Mouse (Mus musculus) thymus, adult 2 months (tissue): ENCODE results near the gene H2-Eb1. TPM values are rescaled to one million over a fixed set of nuclear protein-coding genes. Genes with fewer than 3 reads are reported as not detected.

Experiments
- DNase-seq: peaks from one replicate; pipeline ENCODE4 v3.0.0; 2021
- H3K27ac ChIP-seq: fragments of 200-500 bp; 2 replicates; pipeline ENCODE4 v1.5.1; 2012; ENCODE audit warnings: low read length, control low read depth; ENCODE audit not compliant: control insufficient read depth, insufficient read depth
- H3K27me3 ChIP-seq: fragments of 200-500 bp; 2 replicates; pipeline ENCODE4 v1.6.1; 2012; ENCODE audit warnings: mild to moderate bottlenecking, low read length, moderate library complexity, mixed read lengths; ENCODE audit not compliant: control insufficient read depth, insufficient read depth
- H3K36me3 ChIP-seq: fragments of 200-500 bp; 2 replicates; pipeline ENCODE4 v1.6.1; 2012; ENCODE audit warnings: mild to moderate bottlenecking, low read length, moderate library complexity; ENCODE audit not compliant: control insufficient read depth, insufficient read depth
- H3K4me1 ChIP-seq: fragments of 200-500 bp; replicated peaks from 2 replicates; pipeline ENCODE4 v1.6.1; 2012; ENCODE audit warnings: low read length; ENCODE audit not compliant: control insufficient read depth, insufficient read depth
- H3K4me3 ChIP-seq: fragments of 200-500 bp; 2 replicates; pipeline ENCODE4 v1.5.1; 2012; ENCODE audit warnings: mild to moderate bottlenecking, low read length, control low read depth, moderate library complexity; ENCODE audit not compliant: control insufficient read depth, insufficient read depth
- CTCF ChIP-seq: fragments of 200-500 bp; IDR thresholded peaks from 2 replicates; pipeline ENCODE4 v1.5.1; 2012; ENCODE audit warnings: mild to moderate bottlenecking, control low read depth, low read length, moderate library complexity, borderline replicate concordance; ENCODE audit not compliant: control insufficient read depth, poor library complexity, insufficient read depth; ENCODE audit errors: extremely low read depth
- POLR2A ChIP-seq: fragments of 200-500 bp; IDR thresholded peaks from 2 replicates; pipeline ENCODE4 v1.6.1; 2012; ENCODE audit warnings: mild to moderate bottlenecking, low read length, control low read depth, moderate library complexity; ENCODE audit not compliant: control insufficient read depth, poor library complexity, insufficient read depth; ENCODE audit errors: extremely low read depth
- WGBS: fragments of 180-500 bp; shearing (Covaris S2); methylation state at CpG from one replicate; pipeline ENCODE4 v1.1.7; 2018; 5-methylcytosine and 5-hydroxymethylcytosine counted together
- polyA plus RNA-seq: library from polyadenylated mRNA; depleted of rRNA; stranded (reverse); fragments of >200 nt; gene quantifications from 2 replicates; pipeline ENCODE4 v1.2.3, GENCODE M21; 2012

Gene H2-Eb1
- polyA plus RNA-seq, 1 experiment: 666 TPM

DNA sequence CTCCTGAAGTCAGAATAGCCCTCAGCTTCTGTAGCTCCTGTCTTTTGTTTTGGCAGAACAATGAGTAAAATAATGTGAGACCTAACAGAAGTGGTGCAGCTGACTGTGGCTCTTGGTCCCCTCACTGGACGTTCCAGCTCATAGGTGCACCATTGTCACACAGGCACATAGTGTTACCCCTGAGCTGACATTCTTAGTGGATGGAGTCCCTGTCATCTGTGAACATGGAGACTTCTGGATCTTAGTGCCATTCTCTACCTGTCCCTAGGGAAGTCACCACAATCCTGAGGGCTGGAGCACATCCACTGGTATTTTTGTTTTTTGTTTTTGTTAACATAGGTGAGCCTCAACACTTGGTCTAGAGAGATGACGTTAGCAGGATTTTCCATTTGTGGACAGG, 34.7 kb upstream of the H2-Eb1 start:
- Histone ChIP-seq H3K4me3 (no peak overlapping the region), H3K4me1 (no peaks in the 10 kb centered on the region), H3K36me3 (no peaks in the 10 kb centered on the region), H3K27ac (no peak overlapping the region), H3K27me3 (no peaks in the 10 kb centered on the region)
- DNase-seq: no peak
- WGBS: 90% methylated on average over 2 of the region's 2 CpGs
- no peak for TF ChIP-seq POLR2A
- no peak for TF ChIP-seq CTCF

DNA sequence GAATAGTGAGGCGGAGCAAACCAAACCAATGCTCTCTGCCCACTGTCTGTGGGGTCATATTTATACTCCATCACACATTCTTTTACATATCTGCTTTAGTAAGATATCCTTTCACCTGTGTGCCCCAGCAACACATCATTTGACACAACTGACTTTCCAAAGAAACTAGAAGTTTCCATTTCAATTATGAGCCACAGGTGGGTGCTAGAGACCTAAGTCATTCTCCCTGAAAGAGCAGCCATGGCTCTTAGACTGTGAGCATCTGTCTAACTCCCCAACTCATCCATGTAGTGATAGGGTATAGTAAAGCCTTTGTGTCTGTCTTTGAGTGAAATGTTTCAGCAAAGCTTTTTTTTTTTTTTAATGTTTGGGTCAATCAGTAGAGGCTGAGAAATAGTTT, 33.6 kb upstream of the H2-Eb1 start:
- Histone ChIP-seq H3K27me3 (no peaks in the 10 kb centered on the region), H3K4me3 (no peak overlapping the region), H3K4me1 (no peaks in the 10 kb centered on the region), H3K36me3 (no peaks in the 10 kb centered on the region), H3K27ac (no peak overlapping the region)
- DNase-seq: no peak
- 100% methylated on average over 1 of the region's 1 CpGs for WGBS
- TF ChIP-seq CTCF (no peak), POLR2A (no peak)

GRCm38 (mm10) chr17:34280499-34281038, 25.1 kb upstream of the H2-Eb1 start:
- 91% methylated on average over 1 of the region's 1 CpGs for WGBS
- no peaks in the 10 kb centered on the region for H3K4me1 ChIP-seq
- no peak for DNase-seq
- no peak overlapping the region for H3K4me3 ChIP-seq
- H3K36me3 ChIP-seq: no peaks in the 10 kb centered on the region
- no peak for TF ChIP-seq POLR2A
- no peak for TF ChIP-seq CTCF
- H3K27ac ChIP-seq: no peak overlapping the region
- H3K27me3 ChIP-seq: no peaks in the 10 kb centered on the region

- TF ChIP-seq POLR2A (no peak), CTCF (no peak)
- no peak for DNase-seq
- Histone ChIP-seq H3K4me1 (no peaks in the 10 kb centered on the region), H3K27me3 (no peaks in the 10 kb centered on the region), H3K27ac (no peak overlapping the region), H3K4me3 (no peak overlapping the region), H3K36me3 (no peaks in the 10 kb centered on the region)
- WGBS: 76% methylated on average over 1 of the region's 1 CpGs
These were observed 23.8 kb upstream of the H2-Eb1 start for GRCm38 (mm10) chr17:34281836-34282235.

DNA sequence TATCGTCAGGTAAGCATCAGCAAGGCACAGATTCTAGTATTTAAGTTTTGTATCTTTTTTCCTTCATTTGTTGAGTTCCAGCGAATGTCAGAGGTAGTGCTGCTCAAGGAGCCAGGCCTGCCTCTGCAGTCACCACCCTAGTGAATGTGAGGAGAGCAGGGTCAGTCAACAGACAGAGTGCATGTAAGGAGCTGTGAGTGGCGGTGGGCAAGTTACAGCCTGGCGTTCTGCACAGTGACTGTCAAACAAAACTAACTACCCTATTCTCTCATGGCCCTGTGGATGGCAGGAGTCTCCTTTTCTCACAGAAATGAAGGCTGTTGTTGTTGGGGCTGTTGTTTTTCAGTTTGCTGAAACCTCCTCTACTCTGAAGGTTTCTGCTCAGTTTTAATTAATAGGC, 20.3 kb upstream of the H2-Eb1 start:
- WGBS: 90% methylated on average over 4 of the region's 4 CpGs
- H3K4me3 ChIP-seq: no peak overlapping the region
- no peak for DNase-seq
- no peak for TF ChIP-seq POLR2A
- TF ChIP-seq CTCF: no peak
- no peaks in the 10 kb centered on the region for H3K36me3 ChIP-seq
- H3K4me1 ChIP-seq: no peaks in the 10 kb centered on the region
- no peaks in the 10 kb centered on the region for H3K27me3 ChIP-seq
- H3K27ac ChIP-seq: no peak overlapping the region

DNA sequence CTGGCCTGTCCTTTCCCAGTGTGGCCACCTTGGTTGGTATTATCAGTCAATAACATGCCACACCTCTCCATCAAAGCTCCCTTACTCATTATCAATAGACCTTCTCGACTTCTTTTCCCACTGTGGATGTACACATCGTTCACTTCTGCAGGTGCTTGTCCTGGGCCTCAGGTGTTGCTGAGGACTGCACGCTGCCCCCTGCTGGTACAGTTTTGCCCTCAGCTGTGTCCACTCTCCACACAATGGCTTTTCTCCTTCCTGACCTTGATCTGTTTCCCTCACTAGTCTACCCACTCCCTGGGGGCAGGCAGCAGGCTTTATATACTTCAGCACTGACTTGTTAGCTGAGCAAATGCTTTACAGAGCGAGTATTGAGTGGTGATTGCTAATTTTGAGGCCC, 19.8 kb upstream of the H2-Eb1 start:
- TF ChIP-seq CTCF (peak; percentile 74; the same call in 1 of the 2 replicates), POLR2A (no peak)
- 72% methylated on average over 4 of the region's 4 CpGs for WGBS
- Histone ChIP-seq H3K4me1 (no peaks in the 10 kb centered on the region), H3K27me3 (no peaks in the 10 kb centered on the region), H3K27ac (no peak overlapping the region), H3K4me3 (no peak overlapping the region), H3K36me3 (no peaks in the 10 kb centered on the region)
- DNase-seq: peak; percentile 57

- peak overlapping the region; percentile 69; the same call in 1 of the 2 replicates for H3K27ac ChIP-seq
- H3K4me1 ChIP-seq: no peaks in the 10 kb centered on the region
- TF ChIP-seq POLR2A (no peak), CTCF (no peak)
- H3K4me3 ChIP-seq: peak overlapping the region; percentile 17; the same call in 1 of the 2 replicates
- WGBS: 73% methylated on average over 5 of the region's 5 CpGs
- H3K36me3 ChIP-seq: no peaks in the 10 kb centered on the region
- no peaks in the 10 kb centered on the region for H3K27me3 ChIP-seq
- no peak for DNase-seq
These were observed 19.2 kb upstream of the H2-Eb1 start for GRCm38 (mm10) chr17:34286501-34286900.
